Mouse (Mus musculus) spleen, adult 2 months (tissue): ENCODE data around the gene Pold4.

Experiments used
- CTCF ChIP-seq: fragments of 200-500 bp; IDR thresholded peaks from 2 replicates; pipeline ENCODE4 v1.5.1; 2011; ENCODE audit warnings: mild to moderate bottlenecking, inconsistent platforms; ENCODE audit not compliant: insufficient read depth, insufficient read length, insufficient replicate concordance; ENCODE audit errors: extremely low read depth
- POLR2A ChIP-seq: fragments of 200-500 bp; IDR thresholded peaks from 2 replicates; pipeline ENCODE4 v1.6.1; 2011; ENCODE audit warnings: low read depth, low read length, inconsistent platforms

GRCm38 (mm10) chr19:4229451-4230076 is 2.1 kb upstream of the Pold4 start:
- no peak for TF ChIP-seq CTCF
- TF ChIP-seq POLR2A: no peak
